Mouse (Mus musculus): ENCODE results near the gene Kndc1.

GRCm38 (mm10) chr7:139900456-139900855, 6.0 kb downstream of the Kndc1 start:
- TF ChIP-seq CTCF (IDR thresholded peaks at IDR 0.05; ENCODE audit: insufficient read depth, low read length), result no peak
- TF ChIP-seq POLR2A (IDR thresholded peaks at IDR 0.05; ENCODE audit: borderline replicate concordance, extremely low read depth, low read depth, low read length), result no peak
